8 mouse cellular contexts compared by ENCODE assay signal in the genomic region with DNA sequence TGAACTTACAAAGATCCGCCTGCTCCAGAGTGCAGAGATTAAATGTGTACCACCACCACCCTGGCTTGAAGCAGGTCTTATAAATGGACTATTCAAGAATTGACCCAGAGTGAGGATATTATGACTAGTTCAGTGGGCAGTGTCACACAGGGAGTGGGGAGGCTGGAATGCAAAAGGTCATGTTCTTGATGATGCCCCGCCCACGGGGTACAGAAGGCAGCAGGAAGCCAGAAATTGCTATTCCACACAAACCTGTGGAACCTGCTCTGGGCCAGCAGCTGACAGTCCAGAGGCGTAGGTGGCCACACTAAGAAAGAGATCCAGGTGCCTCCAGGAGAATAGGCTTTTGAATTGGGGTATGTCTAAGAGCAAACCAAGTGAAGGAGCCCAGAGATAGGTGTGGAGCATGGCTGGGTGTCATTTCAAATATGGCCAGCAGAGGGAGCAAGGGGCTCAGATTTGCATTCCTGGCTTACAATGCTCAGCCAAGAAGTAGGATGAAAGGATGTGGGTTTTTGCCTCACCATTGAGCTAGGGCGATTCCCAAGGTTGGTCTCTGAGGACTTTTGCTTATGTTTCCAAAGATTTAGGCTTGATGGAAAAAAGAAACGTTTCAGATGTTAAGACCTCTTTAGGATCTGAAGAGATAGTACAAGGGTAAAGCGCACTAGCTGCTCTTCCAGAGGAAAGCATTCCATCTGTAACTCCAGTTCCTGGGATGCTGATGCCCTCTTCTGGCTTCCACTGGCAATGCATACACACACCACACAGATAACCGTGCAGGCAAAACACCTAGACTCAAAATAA. TPM values are rescaled to one million over a fixed set of nuclear protein-coding genes. Genes with fewer than 3 reads are reported as not detected.
DNase-seq lines count a peak whose midpoint lies in the region.

No protein-coding gene starts in this region.

- H3K27ac ChIP-seq in midbrain, embryonic 10.5 days (replicated peaks), result peak overlapping the region; percentile 92

- H3K27me3 ChIP-seq in midbrain, embryonic 10.5 days (ENCODE audit: low read depth, poor library complexity, severe bottlenecking), result peaks cover 16% of the 10 kb centered on the region; the same call in 1 of the 2 replicates

- peaks cover 46% of the 10 kb centered on the region for H3K4me1 ChIP-seq in midbrain, embryonic 10.5 days

- H3K36me3 ChIP-seq in midbrain, embryonic 10.5 days, result peaks cover 44% of the 10 kb centered on the region

- peak overlapping the region; percentile 14; the same call in 1 of the 2 replicates for H3K4me3 ChIP-seq in midbrain, embryonic 10.5 days

- peak; percentile 83 to 96 for DNase-seq in adrenal gland, adult (ENCODE audit: inconsistent age in 2 of 2, low spot score in 1 of 2)
- DNase-seq in embryo, embryonic 10 days (ENCODE audit: low spot score), result peak; percentile 88
- DNase-seq in gastrocnemius, postnatal 10 days, result peak; percentile 83
- peak; percentile 89 for DNase-seq in induced T-regulatory cell, adult 2 months (ENCODE audit: low read depth)
- DNase-seq in left cerebral cortex, adult 9 months (ENCODE audit: low spot score in 2 of 2), result peak; percentile 71 to 94
- peak; percentile 89 for DNase-seq in midbrain, embryonic 10.5 days (ENCODE audit: low spot score)
- peak; percentile 91 for DNase-seq in right cerebral cortex, postnatal 4 days
- DNase-seq in yolk sac, embryonic 10.5 days (ENCODE audit: low spot score), result peak; percentile 87

- no peaks in the 10 kb centered on the region for H3K9me3 ChIP-seq in midbrain, embryonic 10.5 days (replicated peaks)

- WGBS in midbrain, embryonic 10.5 days, result 37% methylated on average over 8 of the region's 8 CpGs

RNA-seq across cellular contexts. Expression of a gene that starts 2.2 kb away (rescaled TPM):
- 10 to 100 TPM; 25.4 to 28.6 TPM for total RNA-seq in gastrocnemius, postnatal 10 days (2021)
- 22.3 TPM in 2 replicates for polyA plus RNA-seq in midbrain, embryonic 10.5 days (2016; fragmentation: Nextera tagmentation; extraction: Ambion mirVana)

RNA-seq across cellular contexts. Expression of a gene that starts 15.2 kb away (rescaled TPM):
- total RNA-seq in gastrocnemius, postnatal 10 days (2021), result 10 to 100 TPM; 10.6 to 11.2 TPM
- 16.9 and 18.1 TPM in 2 replicates for polyA plus RNA-seq in midbrain, embryonic 10.5 days (2016; fragmentation: Nextera tagmentation; extraction: Ambion mirVana)

RNA-seq across cellular contexts. Expression of a gene that starts 29.3 kb away (rescaled TPM):
- 10 to 100 TPM; 24.7 to 36.5 TPM for total RNA-seq in gastrocnemius, postnatal 10 days (2021)
- 54.2 and 62.4 TPM in 2 replicates for polyA plus RNA-seq in midbrain, embryonic 10.5 days (2016; fragmentation: Nextera tagmentation; extraction: Ambion mirVana)

RNA-seq across cellular contexts. Expression of a gene that starts 30.3 kb away (rescaled TPM):
- 1 to 10 TPM; 8.0 to 8.7 TPM for total RNA-seq in gastrocnemius, postnatal 10 days (2021)
- polyA plus RNA-seq in midbrain, embryonic 10.5 days (2016; fragmentation: Nextera tagmentation; extraction: Ambion mirVana), result 48.1 and 48.6 TPM in 2 replicates

RNA-seq across cellular contexts. Expression of a gene that starts 51.3 kb away (rescaled TPM):
- 10 to 100 TPM; 28.3 to 39.0 TPM for total RNA-seq in gastrocnemius, postnatal 10 days (2021)
- polyA plus RNA-seq in midbrain, embryonic 10.5 days (2016; fragmentation: Nextera tagmentation; extraction: Ambion mirVana), result 39.1 and 42.5 TPM in 2 replicates

Comparison
In these comparisons a context has a peak if more than half of its experiments do, and no peak if none do; other contexts are left out.
1. Peak in every context shown above with its lines: DNase-seq, H3K4me3 ChIP-seq and H3K27ac ChIP-seq.